7 mouse cellular contexts compared by ENCODE assay signal in the genomic region with DNA sequence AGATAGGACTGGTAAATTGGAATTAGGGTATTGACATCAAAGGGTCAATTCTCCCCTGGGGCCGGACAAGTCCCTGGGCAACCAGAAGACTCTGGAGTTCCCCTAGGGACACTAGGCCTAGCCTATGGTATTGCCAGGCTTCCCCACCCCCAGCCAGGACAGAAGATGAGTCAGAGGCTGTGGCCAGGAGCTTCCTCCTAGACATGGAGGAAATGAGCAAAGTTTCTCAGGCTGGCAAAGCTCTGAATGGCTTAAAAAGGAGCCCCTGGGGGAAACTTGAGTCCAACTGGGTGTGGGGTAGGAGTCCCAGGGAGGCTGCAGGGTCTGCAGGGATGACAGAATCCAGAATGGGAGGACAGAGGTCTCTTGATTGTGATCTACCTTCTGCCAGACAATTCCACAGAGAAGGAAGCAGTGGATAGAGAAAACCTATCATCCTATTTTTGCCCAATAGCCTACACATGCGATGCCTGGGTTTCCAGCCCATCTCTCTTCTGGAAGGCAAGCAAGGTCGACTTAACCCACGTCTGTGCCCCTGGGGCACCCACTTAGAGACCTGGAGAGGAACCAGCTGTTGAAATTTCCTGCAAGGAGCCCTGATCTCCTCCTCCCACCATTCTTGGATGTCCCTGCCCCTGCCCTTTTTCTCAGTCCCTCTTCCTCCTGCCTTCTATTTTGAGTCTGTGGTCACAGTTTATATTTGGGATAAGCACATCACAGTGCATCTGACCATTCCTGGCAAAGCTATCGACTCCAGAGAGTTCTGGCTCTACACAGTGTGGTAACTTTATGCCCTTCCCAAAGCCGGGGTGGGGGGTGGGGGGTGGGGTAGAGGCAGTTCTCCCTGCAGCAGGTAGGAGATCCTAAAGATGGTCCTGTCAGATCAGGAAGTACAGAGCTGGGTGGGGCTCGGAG. TPM values are rescaled to one million over a fixed set of nuclear protein-coding genes. Genes with fewer than 3 reads are reported as not detected.
DNase-seq lines count a peak whose midpoint lies in the region; ATAC-seq and TF ChIP-seq lines count a peak whose summit lies in the region.

No protein-coding gene starts in this region.

- no peak overlapping the region for H3K9ac ChIP-seq in liver, embryonic 14.5 days (replicated peaks)

- H3K4me2 ChIP-seq in liver, embryonic 14.5 days (ENCODE audit: low read depth) = peak overlapping the region; percentile 28; the same call in 1 of the 2 replicates

- peaks cover 97% of the 10 kb centered on the region for H3K79me2 ChIP-seq in C2C12 (ENCODE audit: control insufficient read depth, insufficient read depth)

- no peaks in the 10 kb centered on the region for H3K27me3 ChIP-seq in C2C12 (ENCODE audit: control insufficient read depth, insufficient read depth, insufficient read length)
- H3K27me3 ChIP-seq in heart, embryonic 10.5 days (ENCODE audit: insufficient read depth, poor library complexity, severe bottlenecking) = no peaks in the 10 kb centered on the region
- peaks cover 39% of the 10 kb centered on the region for H3K27me3 ChIP-seq in liver, embryonic 14.5 days (ENCODE audit: control insufficient read depth, insufficient read depth, low read length)

- peak; percentile 94 for DNase-seq in 3T3-L1 (ENCODE audit: low read depth, low spot score)
- no peak for DNase-seq in heart, embryonic 10.5 days (ENCODE audit: low spot score)
- no peak for DNase-seq in liver, embryonic 14.5 days (ENCODE audit: low read depth in 3 of 3, low spot score in 3 of 3)
- no peak for DNase-seq in embryo, embryonic 9.5 days (ENCODE audit: extremely low spot score)
- DNase-seq in cerebellum, adult 18-20 months = no peak
- no peak for DNase-seq in layer of hippocampus, adult 9-10 months (ENCODE audit: low spot score)

- peak overlapping the region; percentile 77 for H3K4me3 ChIP-seq in C2C12 (ENCODE audit: insufficient read depth, poor library complexity, severe bottlenecking)
- peak overlapping the region; percentile 72 for H3K4me3 ChIP-seq in heart, embryonic 10.5 days
- H3K4me3 ChIP-seq in liver, embryonic 14.5 days (ENCODE audit: insufficient read depth in 1 of 2, low read depth in 2 of 2, low read length in 2 of 2) = no peak overlapping the region

- 52% methylated on average over 7 of the region's 7 CpGs for WGBS in heart, embryonic 10.5 days
- WGBS in liver, embryonic 14.5 days (ENCODE audit: insufficient replicate concordance) = 26% methylated on average over 7 of the region's 7 CpGs

- H3K4me1 ChIP-seq in heart, embryonic 10.5 days = peaks cover 70% of the 10 kb centered on the region
- H3K4me1 ChIP-seq in liver, embryonic 14.5 days (replicated peaks; ENCODE audit: control insufficient read depth in 2 of 2, insufficient read depth in 2 of 2, low read length in 1 of 2) = peaks cover 9 to 15% of the 10 kb centered on the region in 2 experiments

- H3K9me3 ChIP-seq in heart, embryonic 10.5 days = no peaks in the 10 kb centered on the region
- no peaks in the 10 kb centered on the region for H3K9me3 ChIP-seq in liver, embryonic 14.5 days (ENCODE audit: control insufficient read depth, low read length)

- H3K36me3 ChIP-seq in C2C12 (ENCODE audit: control insufficient read depth, insufficient read depth) = peaks cover 33% of the 10 kb centered on the region
- no peaks in the 10 kb centered on the region for H3K36me3 ChIP-seq in heart, embryonic 10.5 days
- H3K36me3 ChIP-seq in liver, embryonic 14.5 days (replicated peaks; ENCODE audit: control insufficient read depth, insufficient read depth, low read depth) = no peaks in the 10 kb centered on the region

- no peak for TF ChIP-seq CTCF in C2C12 (IDR thresholded peaks at IDR 0.05; ENCODE audit: control insufficient read depth, insufficient read depth, insufficient read length)
- no peak for TF ChIP-seq CTCF in liver, embryonic 14.5 days (IDR thresholded peaks at IDR 0.05; ENCODE audit: low read depth)

- H3ac ChIP-seq in C2C12 (ENCODE audit: control insufficient read depth, insufficient read length, low read depth) = peak overlapping the region; percentile 35

- no peak for ATAC-seq in liver, embryonic 14.5 days (ENCODE audit: insufficient read depth)

- peaks cover 65% of the 10 kb centered on the region for H3K79me3 ChIP-seq in C2C12 (ENCODE audit: low read depth)

- H3K27ac ChIP-seq in heart, embryonic 10.5 days = peak overlapping the region; percentile 89
- H3K27ac ChIP-seq in liver, embryonic 14.5 days = no peak overlapping the region

- no peak for TF ChIP-seq EP300 in liver, embryonic 14.5 days (IDR thresholded peaks at IDR 0.05; ENCODE audit: low read depth)

TF ChIP-seq in C2C12, 6 proteins besides CTCF, POLR2A, EP300 and RAD21:
- TF ChIP-seq MAX (IDR thresholded peaks at IDR 0.05) (peak; percentile 41), FOSL1 (IDR thresholded peaks at IDR 0.05; ENCODE audit: insufficient read depth, low read length, poor library complexity, severe bottlenecking) (no peak), MYOD1 (IDR thresholded peaks at IDR 0.05; ENCODE audit: control insufficient read depth, insufficient read length, low read depth) (no peak), MYOG (IDR thresholded peaks at IDR 0.05; ENCODE audit: control insufficient read depth, extremely low read depth, insufficient read length) (no peak)
TF ChIP-seq in C2C12: peak in this region for 1.

RNA-seq across cellular contexts. Expression of a gene that starts 2.4 kb away (rescaled TPM):
- polyA plus RNA-seq in C2C12 (2012; fragmentation: generic; extraction: Trizol) = 30.7 TPM
- polyA plus RNA-seq in heart, embryonic 10.5 days (2016; fragmentation: Nextera tagmentation; extraction: Ambion mirVana) = 2.1 and 3.0 TPM in 2 replicates
- polyA plus RNA-seq in liver, embryonic 14.5 days (2012; rRNA removed) = 3.4 and 4.4 TPM in 2 replicates
- polyA plus RNA-seq in liver, embryonic 14.5 days (2014; fragmentation: Nextera tagmentation; extraction: Ambion mirVana) = 0.42 and 0.82 TPM in 2 replicates

RNA-seq across cellular contexts. Expression of a gene that starts 3.3 kb away (rescaled TPM):
- 6.6 TPM for polyA plus RNA-seq in C2C12 (2012; fragmentation: generic; extraction: Trizol)
- polyA plus RNA-seq in heart, embryonic 10.5 days (2016; fragmentation: Nextera tagmentation; extraction: Ambion mirVana) = 1.8 and 2.4 TPM in 2 replicates
- polyA plus RNA-seq in liver, embryonic 14.5 days (2012; rRNA removed) = 0.87 and 0.90 TPM in 2 replicates
- polyA plus RNA-seq in liver, embryonic 14.5 days (2014; fragmentation: Nextera tagmentation; extraction: Ambion mirVana) = 0.08 and 0.14 TPM in 2 replicates

RNA-seq across cellular contexts. Expression of a gene that starts 19.2 kb away (rescaled TPM):
- 122 TPM for polyA plus RNA-seq in C2C12 (2012; fragmentation: generic; extraction: Trizol)
- 99.6 and 101 TPM in 2 replicates for polyA plus RNA-seq in heart, embryonic 10.5 days (2016; fragmentation: Nextera tagmentation; extraction: Ambion mirVana)
- polyA plus RNA-seq in liver, embryonic 14.5 days (2012; rRNA removed) = 59.1 and 66.5 TPM in 2 replicates
- polyA plus RNA-seq in liver, embryonic 14.5 days (2014; fragmentation: Nextera tagmentation; extraction: Ambion mirVana) = 103 and 107 TPM in 2 replicates

RNA-seq across cellular contexts. Expression of a gene that starts 19.2 kb away (rescaled TPM):
- polyA plus RNA-seq in C2C12 (2012; fragmentation: generic; extraction: Trizol) = 0.69 TPM
- polyA plus RNA-seq in heart, embryonic 10.5 days (2016; fragmentation: Nextera tagmentation; extraction: Ambion mirVana) = 1.5 and 1.9 TPM in 2 replicates
- 10.4 and 12.1 TPM in 2 replicates for polyA plus RNA-seq in liver, embryonic 14.5 days (2012; rRNA removed)
- 9.1 and 11.4 TPM in 2 replicates for polyA plus RNA-seq in liver, embryonic 14.5 days (2014; fragmentation: Nextera tagmentation; extraction: Ambion mirVana)

RNA-seq across cellular contexts. Expression of a gene that starts 27.8 kb away (rescaled TPM):
- polyA plus RNA-seq in C2C12 (2012; fragmentation: generic; extraction: Trizol) = 2.0 TPM
- polyA plus RNA-seq in heart, embryonic 10.5 days (2016; fragmentation: Nextera tagmentation; extraction: Ambion mirVana) = 0.12 and 0.44 TPM in 2 replicates
- 0.08 TPM in 2 replicates for polyA plus RNA-seq in liver, embryonic 14.5 days (2012; rRNA removed)
- polyA plus RNA-seq in liver, embryonic 14.5 days (2014; fragmentation: Nextera tagmentation; extraction: Ambion mirVana) = 0.06 TPM in 2 replicates

Comparison
In these comparisons a context has a peak if more than half of its experiments do, and no peak if none do; other contexts are left out.
1. H3K4me3 ChIP-seq: peak in C2C12 (single experiment) and heart, embryonic 10.5 days (single experiment); none in liver, embryonic 14.5 days (0 of 2).